Mouse (Mus musculus): ENCODE data around the gene Gm21860. TPM values are rescaled to one million over a fixed set of nuclear protein-coding genes. Genes with fewer than 3 reads are reported as not detected.
"Not testable (repeated sequence)": the region's sequence is repeated elsewhere in the genome, so short reads cannot be mapped to it uniquely, and the experiment has no call there.

The Gm21860 gene
- total RNA-seq, 2 experiments from 2014 or later: not detected

DNA sequence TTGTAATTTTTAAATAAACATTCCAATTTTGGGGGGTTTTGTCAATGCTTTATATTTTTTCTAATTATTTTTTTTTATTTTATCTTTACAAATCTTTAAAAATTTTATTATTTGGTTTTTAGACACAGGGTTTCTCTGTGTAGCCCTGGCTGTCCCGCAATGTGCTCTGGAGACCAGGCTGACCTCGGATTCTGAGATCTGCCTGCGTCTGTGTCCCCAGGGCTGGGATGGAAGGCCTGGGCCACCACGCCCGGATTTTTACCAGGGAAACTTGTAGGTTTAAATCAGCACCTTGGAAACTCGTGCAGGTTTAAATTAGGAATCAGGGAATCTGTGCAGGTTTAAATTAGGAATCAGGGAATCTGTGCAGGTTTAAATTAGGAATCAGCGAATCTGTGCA lies 37.1 kb downstream of the Gm21860 start:
- not testable (repeated sequence) for ATAC-seq (replicated peaks; ENCODE audit: low FRiP score, poor library complexity, severe bottlenecking)

Other genes starting within 250 kb of the Gm21860 start
- gene Gm47283, start 29.9 kb upstream of the Gm21860 start, total RNA-seq (2015; ENCODE audit: low replicate concordance): not detected in 2 replicates
- gene Gm47283, start 29.9 kb upstream of the Gm21860 start, total RNA-seq (2017; ENCODE audit: low replicate concordance): not detected in 2 replicates
- not detected in 2 replicates for gene Gm21748, start 84.4 kb upstream of the Gm21860 start, total RNA-seq (2015; ENCODE audit: low replicate concordance)
- gene Gm21748, start 84.4 kb upstream of the Gm21860 start, total RNA-seq (2017; ENCODE audit: low replicate concordance): not detected in 2 replicates